Mouse (Mus musculus): ENCODE data around the gene Rprd1b.

Rprd1b gene

GRCm38 (mm10) chr2:158144263-158144662 lies 116.0 kb downstream of the Rprd1b start:
- intact Hi-C loops (cut with DNase I), result no loop called here

- intact Hi-C loops (cut with DNase I), result loop anchor here (5.0 kb wide), 3 partner anchors 38 to 83 kb away; no protein-coding TSS in a partner anchor
Measured at GRCm38 (mm10) chr2:158144750-158145527, 116.6 kb downstream of the Rprd1b start.

GRCm38 (mm10) chr2:158145528-158146065 lies 117.3 kb downstream of the Rprd1b start:
- intact Hi-C loops (cut with DNase I), result loop anchor here (5.0 kb wide), 3 partner anchors 38 to 83 kb away; no protein-coding TSS in a partner anchor

- intact Hi-C loops (cut with DNase I), result loop anchor here (5.0 kb wide), 3 partner anchors 39 to 84 kb away; no protein-coding TSS in a partner anchor
Measured at GRCm38 (mm10) chr2:158146223-158146622, 117.9 kb downstream of the Rprd1b start, which contains the start of gene Tgm2. Gene Tgm2 (minus strand): TSS chr2:158146436.

- intact Hi-C loops (cut with DNase I), result loop anchor here (5.0 kb wide), 3 partner anchors 40 to 85 kb away; no protein-coding TSS in a partner anchor
Measured at GRCm38 (mm10) chr2:158146971-158147370, 118.7 kb downstream of the Rprd1b start.

GRCm38 (mm10) chr2:158151077-158151476 lies 122.8 kb downstream of the Rprd1b start:
- intact Hi-C loops (cut with DNase I), result no loop called here

- intact Hi-C loops (cut with DNase I), result no loop called here
Measured at GRCm38 (mm10) chr2:158152685-158153309, 124.5 kb downstream of the Rprd1b start.

- intact Hi-C loops (cut with DNase I), result no loop called here
Measured at GRCm38 (mm10) chr2:158153728-158154343, 125.5 kb downstream of the Rprd1b start.

GRCm38 (mm10) chr2:158154641-158155040 lies 126.3 kb downstream of the Rprd1b start:
- intact Hi-C loops (cut with DNase I), result no loop called here

- intact Hi-C loops (cut with DNase I), result no loop called here
Measured at GRCm38 (mm10) chr2:158155101-158155500, 126.8 kb downstream of the Rprd1b start.

- intact Hi-C loops (cut with DNase I), result no loop called here
Measured at GRCm38 (mm10) chr2:158155615-158156014, 127.3 kb downstream of the Rprd1b start.

GRCm38 (mm10) chr2:158156487-158156886 lies 128.2 kb downstream of the Rprd1b start:
- intact Hi-C loops (cut with DNase I), result no loop called here

- intact Hi-C loops (cut with DNase I), result no loop called here
Measured at GRCm38 (mm10) chr2:158157654-158158053, 129.4 kb downstream of the Rprd1b start.

- intact Hi-C loops (cut with DNase I), result no loop called here
Measured at GRCm38 (mm10) chr2:158159376-158160235, 131.3 kb downstream of the Rprd1b start.

GRCm38 (mm10) chr2:158161761-158162160 lies 133.5 kb downstream of the Rprd1b start:
- intact Hi-C loops (cut with DNase I), result no loop called here

GRCm38 (mm10) chr2:158163034-158163433 lies 134.7 kb downstream of the Rprd1b start:
- intact Hi-C loops (cut with DNase I), result no loop called here

GRCm38 (mm10) chr2:158165776-158166175 lies 137.5 kb downstream of the Rprd1b start:
- intact Hi-C loops (cut with DNase I), result no loop called here

- intact Hi-C loops (cut with DNase I), result no loop called here
Measured at GRCm38 (mm10) chr2:158166628-158167027, 138.3 kb downstream of the Rprd1b start.

GRCm38 (mm10) chr2:158167496-158168205 lies 139.4 kb downstream of the Rprd1b start:
- intact Hi-C loops (cut with DNase I), result no loop called here

GRCm38 (mm10) chr2:158168741-158169211 lies 140.5 kb downstream of the Rprd1b start:
- intact Hi-C loops (cut with DNase I), result no loop called here

All from adrenal gland (tissue).